Mouse (Mus musculus) liver (tissue): ENCODE measurements around the gene 1110051M20Rik.

Experiments used
- DNase-seq: peaks from one replicate; pipeline ENCODE4 v3.0.0-alpha.2; 2020; ENCODE audit warnings: mixed read lengths

1110051M20Rik gene

GRCm38 (mm10) chr2:91457656-91458251, 13.2 kb upstream of the 1110051M20Rik start:
- no peak for DNase-seq

- DNase-seq = peak; percentile 74
Observed at GRCm38 (mm10) chr2:91457259-91457655, 12.8 kb upstream of the 1110051M20Rik start, which contains the start of gene Lrp4. TSS of gene Lrp4 (plus strand) at chr2:91457511.

DNA sequence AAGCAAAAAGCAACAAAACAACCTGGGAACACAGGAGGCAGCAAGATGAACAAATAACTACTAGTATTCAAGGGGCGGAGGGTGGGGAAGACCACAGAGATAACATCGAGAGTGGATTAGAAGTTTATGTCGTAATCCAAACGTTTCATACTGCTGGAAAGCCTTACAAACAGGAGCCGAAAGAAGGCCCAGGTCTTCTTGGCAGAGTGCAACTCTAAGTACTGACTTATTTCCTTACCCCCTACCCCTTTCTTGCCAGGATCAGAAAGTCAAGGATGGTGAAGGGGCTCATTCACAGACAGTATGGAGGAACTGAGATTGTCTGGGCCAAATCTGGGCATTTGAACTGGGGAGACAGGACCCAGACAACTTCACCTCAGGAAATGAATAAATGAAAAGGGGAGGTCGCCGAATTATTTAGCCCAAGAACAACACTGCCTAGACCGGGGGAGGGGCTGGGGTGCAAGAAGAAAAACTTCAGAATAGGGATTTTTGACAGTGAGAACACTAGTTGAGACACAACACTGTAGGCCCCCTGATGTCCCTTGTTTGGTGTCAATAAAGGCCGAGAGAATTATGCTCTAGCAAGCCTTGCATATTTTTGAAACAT, 12.1 kb upstream of the 1110051M20Rik start:
- DNase-seq = no peak

GRCm38 (mm10) chr2:91455826-91456225, 11.3 kb upstream of the 1110051M20Rik start:
- DNase-seq = no peak

DNA sequence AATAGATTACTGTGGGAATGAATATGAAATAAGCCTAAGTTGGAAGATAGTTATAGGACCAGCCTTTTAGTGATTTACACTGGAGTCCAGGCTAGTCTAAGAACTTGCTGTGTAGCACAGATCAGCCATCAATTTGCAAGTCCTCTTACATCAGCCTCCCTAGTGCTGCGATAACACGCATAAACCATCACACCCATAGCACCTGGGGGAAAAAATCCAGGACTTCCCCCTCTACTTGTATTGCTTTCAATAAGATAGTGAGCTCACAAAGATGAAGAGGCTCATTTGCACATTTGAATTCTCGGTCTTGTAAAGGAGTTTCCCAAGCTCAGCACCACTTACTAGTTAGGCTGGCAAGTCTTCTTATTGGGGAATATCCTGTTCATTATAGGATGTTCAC, 9.9 kb upstream of the 1110051M20Rik start:
- DNase-seq = no peak

DNA sequence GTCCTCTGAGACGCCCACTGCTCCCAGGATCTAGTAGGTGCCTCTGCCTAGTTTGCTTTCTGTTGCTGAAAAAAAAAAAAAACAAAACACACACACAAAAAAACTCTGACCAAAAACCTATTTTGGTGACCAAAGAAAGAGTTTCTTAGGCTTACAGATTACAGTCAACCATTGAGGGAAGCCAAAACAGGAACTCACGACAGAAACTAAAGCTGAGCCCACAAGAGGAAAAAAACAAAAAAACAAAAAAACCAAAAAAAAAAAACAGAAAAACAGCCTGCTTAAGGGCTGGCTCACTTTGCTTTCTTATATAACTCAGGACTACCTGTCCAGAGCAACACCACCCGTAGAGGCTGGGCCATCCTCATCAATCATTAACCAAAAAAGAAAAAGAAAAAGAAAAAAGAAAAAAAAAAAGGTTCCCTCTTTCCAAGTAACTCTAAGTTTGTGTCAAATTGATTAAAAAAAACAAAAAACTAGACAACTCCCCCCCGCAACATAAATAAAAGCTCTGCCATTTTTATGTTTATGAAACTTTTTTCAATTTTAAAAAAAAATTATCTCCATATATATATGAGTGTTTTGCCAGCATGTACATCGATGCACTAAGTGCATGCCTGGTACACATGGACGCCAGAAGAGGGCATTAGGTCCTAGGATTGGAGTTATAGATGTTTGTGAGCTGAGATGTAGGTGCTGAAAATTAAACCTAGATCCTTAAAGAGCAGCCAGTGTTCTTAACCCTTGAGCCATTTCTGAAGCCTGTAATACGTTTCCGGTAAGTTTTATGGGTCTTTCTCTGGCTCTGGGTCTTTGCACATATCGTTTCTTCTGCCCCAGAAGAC, 8.9 kb upstream of the 1110051M20Rik start:
- DNase-seq = no peak

DNA sequence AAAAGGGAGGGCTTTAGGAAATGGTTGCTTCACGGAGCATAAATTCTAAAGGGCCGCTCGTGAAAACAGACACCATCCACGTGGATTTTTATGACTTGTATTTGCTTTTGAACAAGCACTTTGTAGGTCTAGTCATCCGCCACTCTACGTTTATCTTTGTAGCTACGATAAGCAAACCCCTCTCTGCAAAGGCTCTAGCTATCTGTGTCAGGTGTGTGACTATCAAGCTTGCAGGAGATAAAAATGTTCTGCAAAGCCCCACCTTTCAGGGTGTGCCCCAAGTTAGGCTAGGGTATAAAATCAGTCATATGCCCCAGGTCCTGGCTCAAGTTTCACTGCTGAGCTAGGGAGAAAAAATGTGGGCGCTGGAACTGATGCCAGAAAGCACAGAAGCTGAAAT, 8.2 kb upstream of the 1110051M20Rik start:
- no peak for DNase-seq

DNA sequence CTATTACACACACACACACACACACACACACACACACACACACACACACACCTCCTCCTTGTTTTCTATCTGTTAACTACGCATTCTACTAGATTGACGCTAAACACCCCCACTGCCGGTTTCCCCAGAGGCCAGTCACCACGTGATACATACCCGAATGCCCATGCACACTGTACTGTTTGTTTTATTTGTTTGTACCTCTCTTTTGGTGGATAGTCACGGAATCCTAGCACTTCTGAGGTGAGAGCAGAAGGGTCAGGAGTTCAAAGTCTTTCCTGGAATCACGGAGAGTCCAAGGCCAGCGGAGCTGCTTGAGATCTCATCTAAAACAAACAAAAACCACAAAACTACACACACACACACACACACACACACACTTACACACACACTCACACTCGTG, 5.8 kb upstream of the 1110051M20Rik start:
- no peak for DNase-seq

DNA sequence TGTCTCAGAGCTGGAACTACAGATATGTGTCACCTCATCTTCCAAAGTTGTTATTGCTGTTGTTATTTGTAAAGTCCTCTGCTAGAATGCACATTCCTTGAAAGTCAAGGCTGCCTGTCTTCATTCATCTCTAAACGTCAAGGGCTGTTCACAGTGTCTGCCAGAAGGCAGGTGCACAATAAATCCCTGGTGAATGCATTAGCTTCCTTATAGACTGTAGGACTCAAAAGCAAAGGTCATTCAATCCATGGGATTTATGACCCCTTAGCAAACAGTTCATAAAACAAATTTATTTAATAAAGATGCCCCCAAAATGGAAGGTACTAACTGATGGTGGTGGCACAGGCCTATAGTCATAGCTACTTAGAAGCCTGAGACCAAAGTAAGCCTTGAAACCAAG, 5.2 kb upstream of the 1110051M20Rik start:
- no peak for DNase-seq

DNA sequence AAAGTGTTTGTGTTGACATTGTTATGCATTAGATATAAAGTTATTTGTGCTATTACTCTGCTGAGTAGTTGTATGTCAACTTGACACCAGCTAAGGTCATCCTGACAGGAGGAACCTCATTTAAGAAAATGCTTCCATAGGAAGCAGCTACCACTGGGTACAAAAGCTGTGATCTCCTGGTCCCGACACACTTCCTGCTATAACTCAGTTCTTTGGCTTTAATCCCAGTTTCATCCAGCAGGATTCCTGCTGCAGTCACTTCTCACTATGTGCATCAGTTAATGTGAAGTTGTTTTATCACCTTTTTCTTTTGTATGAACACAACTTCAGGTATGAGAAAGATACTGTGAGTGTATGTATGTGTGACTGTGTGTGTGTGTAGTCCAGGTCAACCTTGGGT, 2.3 kb downstream of the 1110051M20Rik start:
- no peak for DNase-seq

- DNase-seq = no peak
Observed at GRCm38 (mm10) chr2:91441715-91442114, 2.8 kb downstream of the 1110051M20Rik start.

DNA sequence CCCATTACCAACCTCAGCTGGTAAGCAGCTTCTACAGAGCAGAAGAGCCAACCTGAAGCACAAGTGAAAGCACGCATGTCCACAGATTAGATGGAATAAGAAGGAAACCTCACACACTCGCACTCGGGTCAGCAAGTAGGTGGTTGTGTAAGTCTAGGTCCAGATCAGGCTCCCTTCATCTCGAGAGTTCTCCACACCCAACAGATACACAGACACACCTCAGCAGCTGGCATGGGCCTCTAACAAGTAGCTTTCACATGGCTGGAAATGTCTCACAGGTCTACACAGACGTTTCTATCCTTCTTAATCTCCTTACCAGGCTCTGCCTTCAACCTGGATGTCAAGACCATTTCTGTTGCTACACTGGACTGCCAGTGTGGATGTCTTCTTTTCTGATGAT, 3.8 kb downstream of the 1110051M20Rik start:
- DNase-seq = no peak

DNA sequence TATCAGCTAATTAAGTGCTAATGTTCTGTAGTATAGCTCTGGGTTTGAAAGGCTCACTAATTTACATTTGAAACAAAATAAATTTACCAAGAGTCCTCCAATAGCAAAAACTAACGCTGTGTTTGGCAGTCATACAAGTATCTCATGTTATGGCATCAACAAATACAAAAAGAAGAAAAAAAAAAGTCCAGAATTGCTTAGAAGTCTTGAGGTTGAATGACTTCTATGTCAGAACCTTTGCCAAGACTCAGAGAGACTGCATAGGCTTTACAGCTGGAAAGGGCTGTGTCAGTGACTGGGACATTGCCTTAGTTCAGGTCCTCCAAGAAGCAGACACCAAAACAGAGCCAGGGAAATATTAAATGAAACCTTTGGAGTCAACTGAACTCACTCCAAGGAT, 4.6 kb downstream of the 1110051M20Rik start:
- no peak for DNase-seq

GRCm38 (mm10) chr2:91439271-91439670, 5.2 kb downstream of the 1110051M20Rik start:
- no peak for DNase-seq

- DNase-seq = no peak
Observed at GRCm38 (mm10) chr2:91437116-91437815, 7.2 kb downstream of the 1110051M20Rik start.

GRCm38 (mm10) chr2:91436713-91437112, 7.8 kb downstream of the 1110051M20Rik start:
- DNase-seq = no peak

GRCm38 (mm10) chr2:91430600-91430919, 13.9 kb downstream of the 1110051M20Rik start:
- no peak for DNase-seq

- no peak for DNase-seq
Observed at GRCm38 (mm10) chr2:91429915-91430599, 14.4 kb downstream of the 1110051M20Rik start.

DNA sequence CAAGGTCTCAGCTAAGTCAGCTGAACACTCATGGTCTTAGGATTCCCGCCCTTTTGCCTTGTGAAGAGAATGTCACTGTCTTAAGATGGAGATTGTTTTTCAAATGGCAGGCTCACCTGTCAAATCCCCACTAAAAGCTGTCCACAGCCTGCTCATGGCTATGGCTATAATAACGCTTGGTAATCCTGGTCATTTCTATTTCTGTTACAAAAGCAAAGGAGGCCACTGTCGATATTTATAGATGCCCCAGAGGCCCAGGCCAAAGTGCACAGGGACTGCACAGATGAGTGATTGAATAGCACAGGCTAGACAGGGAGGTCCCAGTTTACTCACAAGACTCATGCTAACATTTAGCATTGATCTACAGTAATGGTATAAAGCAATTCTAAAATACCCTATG, 15.4 kb downstream of the 1110051M20Rik start:
- no peak for DNase-seq

DNA sequence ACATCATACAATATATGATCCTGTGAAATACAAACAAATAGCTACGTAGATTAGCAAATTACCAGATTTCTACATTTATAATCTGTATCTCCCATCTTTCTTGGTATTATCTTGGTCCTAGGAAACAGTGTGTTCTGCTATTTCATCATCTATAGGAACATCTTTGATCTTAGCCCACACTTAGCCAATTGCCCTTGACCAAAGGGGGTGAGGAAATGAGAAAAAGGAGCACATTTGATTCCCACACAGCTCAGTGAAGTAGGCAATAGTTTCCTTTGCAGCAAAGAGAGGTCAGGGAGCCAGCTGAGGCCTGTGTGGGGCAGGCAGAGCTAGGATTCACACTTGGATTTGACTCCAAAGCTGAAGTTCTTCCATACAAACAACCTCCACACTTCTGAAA, 18.2 kb downstream of the 1110051M20Rik start:
- DNase-seq = no peak

GRCm38 (mm10) chr2:91424061-91424720, 20.3 kb downstream of the 1110051M20Rik start:
- DNase-seq = no peak

GRCm38 (mm10) chr2:91421641-91422040, 22.9 kb downstream of the 1110051M20Rik start:
- no peak for DNase-seq
